Mouse (Mus musculus) lung, embryonic 15.5 days (tissue): ENCODE measurements around the gene Tigd3. TPM values are rescaled to one million over a fixed set of nuclear protein-coding genes. Genes with fewer than 3 reads are reported as not detected.

Experiments used
- ATAC-seq: fragments of 200-750 bp; cut with Nextera tagmentation; 2 replicates; pipeline ENCODE4 v1.8.0; 2017; ENCODE audit warnings: moderate number of reproducible peaks, borderline replicate concordance; ENCODE audit not compliant: low FRiP score, low TSS enrichment; ENCODE audit errors: extremely low read depth
- H3K27ac ChIP-seq: fragments of 300-500 bp; sonication (generic); 2 replicates; pipeline ENCODE4 v1.5.1; 2015; ENCODE audit warnings: moderate library complexity, mild to moderate bottlenecking, inconsistent platforms
- H3K27me3 ChIP-seq: fragments of 300-500 bp; sonication (generic); 2 replicates; pipeline ENCODE4 v1.6.1; 2015; ENCODE audit warnings: inconsistent platforms
- H3K36me3 ChIP-seq: fragments of 300-500 bp; sonication (generic); 2 replicates; pipeline ENCODE4 v1.6.1; 2015; ENCODE audit warnings: inconsistent platforms
- H3K4me1 ChIP-seq: fragments of 300-500 bp; sonication (generic); 2 replicates; pipeline ENCODE4 v1.6.1; 2015; ENCODE audit warnings: inconsistent platforms
- H3K4me2 ChIP-seq: fragments of 300-500 bp; sonication (generic); 2 replicates; pipeline ENCODE4 v1.6.1; 2015; ENCODE audit warnings: inconsistent platforms, mild to moderate bottlenecking, moderate library complexity
- H3K4me3 ChIP-seq: fragments of 300-500 bp; sonication (generic); 2 replicates; pipeline ENCODE4 v1.5.1; 2015; ENCODE audit warnings: mild to moderate bottlenecking, inconsistent platforms
- H3K9ac ChIP-seq: fragments of 300-500 bp; sonication (generic); 2 replicates; pipeline ENCODE4 v1.6.1; 2015; ENCODE audit warnings: inconsistent platforms
- H3K9me3 ChIP-seq: fragments of 300-500 bp; sonication (generic); 2 replicates; pipeline ENCODE4 v1.6.1; 2016; ENCODE audit warnings: inconsistent platforms
- WGBS: fragments of 180-500 bp; shearing (Covaris S2); methylation state at CpG from one replicate; pipeline ENCODE4 v1.1.7; 2015; 5-methylcytosine and 5-hydroxymethylcytosine counted together
- polyA plus RNA-seq: library from polyadenylated mRNA; unstranded; fragments of >200 nt; fragmentation: Nextera tagmentation; extraction: Ambion mirVana; gene quantifications from 2 replicates; pipeline ENCODE4 v1.2.1, GENCODE M21; 2015

Tigd3 gene
- polyA plus RNA-seq, 1 experiment from 2014 or later: 3.6 TPM

DNA sequence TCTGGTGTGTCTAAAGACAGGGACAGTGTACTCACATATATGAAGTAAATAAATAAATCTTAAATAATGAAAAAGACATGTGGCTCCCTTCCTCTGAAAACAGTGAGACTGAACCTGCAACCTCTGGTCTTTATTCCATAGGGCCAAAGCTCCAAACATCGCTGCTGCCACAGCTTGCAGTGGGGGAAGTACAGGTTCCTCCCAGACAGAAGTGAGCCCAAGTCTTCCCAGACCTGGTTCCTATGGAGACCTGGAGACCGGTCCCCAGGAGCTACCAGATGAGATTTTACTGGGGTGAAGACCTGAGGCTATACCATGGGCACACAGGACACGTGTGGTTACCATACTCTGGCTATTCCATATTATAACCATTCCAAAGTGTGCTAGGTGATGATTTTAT, 43.1 kb downstream of the Tigd3 start:
- no peak for ATAC-seq
- H3K4me2 ChIP-seq: no peak overlapping the region
- 74% methylated on average over 3 of the region's 3 CpGs for WGBS
- H3K27ac ChIP-seq: no peak overlapping the region
- no peak overlapping the region for H3K4me3 ChIP-seq
- no peaks in the 10 kb centered on the region for H3K27me3 ChIP-seq
- peaks cover 25% of the 10 kb centered on the region for H3K36me3 ChIP-seq
- H3K4me1 ChIP-seq: peaks cover 48% of the 10 kb centered on the region
- H3K9me3 ChIP-seq: no peaks in the 10 kb centered on the region
- no peak overlapping the region for H3K9ac ChIP-seq

DNA sequence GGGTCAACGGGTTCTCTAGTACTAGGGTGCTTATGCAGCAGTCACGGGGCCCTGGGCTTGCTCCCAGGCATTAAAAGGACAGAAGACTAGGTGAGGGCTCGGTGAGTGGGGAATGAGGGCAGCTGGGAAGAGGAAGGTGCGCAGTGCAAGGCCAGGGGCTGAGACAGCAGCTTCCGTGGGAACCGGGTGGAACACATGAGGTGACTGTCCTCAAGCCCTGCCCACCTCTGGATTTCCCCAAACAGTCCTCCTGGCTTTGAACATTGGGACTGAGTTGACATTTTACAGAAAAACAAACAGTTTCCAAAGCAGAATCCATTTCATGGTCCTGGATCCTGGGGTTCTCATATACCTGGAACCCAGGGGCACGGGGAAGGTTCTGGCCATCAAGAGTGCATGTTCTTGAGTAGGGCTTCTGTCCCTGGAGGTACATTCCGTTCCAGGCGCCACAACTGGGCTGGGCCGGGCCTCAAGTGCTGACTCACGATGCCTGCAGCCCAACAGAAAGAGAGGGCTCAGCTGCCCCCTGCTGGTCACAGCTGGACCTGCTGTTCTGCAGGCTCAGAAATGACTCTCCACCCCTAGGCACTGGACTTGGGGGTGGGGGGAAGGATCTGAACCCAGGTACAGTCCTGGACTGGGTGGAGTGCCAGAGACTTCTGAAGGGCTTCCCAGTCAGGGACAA, 44.0 kb downstream of the Tigd3 start:
- 0 out of 2 replicates have a peak overlapping the region, but pooled peaks have one; percentile 33 for H3K9ac ChIP-seq
- peak overlapping the region; percentile 21; the same call in 1 of the 2 replicates for H3K4me2 ChIP-seq
- H3K9me3 ChIP-seq: no peaks in the 10 kb centered on the region
- 24% methylated on average over 11 of the region's 11 CpGs for WGBS
- H3K4me1 ChIP-seq: peaks cover 54% of the 10 kb centered on the region
- peaks cover 20% of the 10 kb centered on the region for H3K36me3 ChIP-seq
- peak; percentile 23; the same call in 1 of the 2 replicates for ATAC-seq
- peak overlapping the region; percentile 99 for H3K27ac ChIP-seq
- no peak overlapping the region for H3K4me3 ChIP-seq
- no peaks in the 10 kb centered on the region for H3K27me3 ChIP-seq

DNA sequence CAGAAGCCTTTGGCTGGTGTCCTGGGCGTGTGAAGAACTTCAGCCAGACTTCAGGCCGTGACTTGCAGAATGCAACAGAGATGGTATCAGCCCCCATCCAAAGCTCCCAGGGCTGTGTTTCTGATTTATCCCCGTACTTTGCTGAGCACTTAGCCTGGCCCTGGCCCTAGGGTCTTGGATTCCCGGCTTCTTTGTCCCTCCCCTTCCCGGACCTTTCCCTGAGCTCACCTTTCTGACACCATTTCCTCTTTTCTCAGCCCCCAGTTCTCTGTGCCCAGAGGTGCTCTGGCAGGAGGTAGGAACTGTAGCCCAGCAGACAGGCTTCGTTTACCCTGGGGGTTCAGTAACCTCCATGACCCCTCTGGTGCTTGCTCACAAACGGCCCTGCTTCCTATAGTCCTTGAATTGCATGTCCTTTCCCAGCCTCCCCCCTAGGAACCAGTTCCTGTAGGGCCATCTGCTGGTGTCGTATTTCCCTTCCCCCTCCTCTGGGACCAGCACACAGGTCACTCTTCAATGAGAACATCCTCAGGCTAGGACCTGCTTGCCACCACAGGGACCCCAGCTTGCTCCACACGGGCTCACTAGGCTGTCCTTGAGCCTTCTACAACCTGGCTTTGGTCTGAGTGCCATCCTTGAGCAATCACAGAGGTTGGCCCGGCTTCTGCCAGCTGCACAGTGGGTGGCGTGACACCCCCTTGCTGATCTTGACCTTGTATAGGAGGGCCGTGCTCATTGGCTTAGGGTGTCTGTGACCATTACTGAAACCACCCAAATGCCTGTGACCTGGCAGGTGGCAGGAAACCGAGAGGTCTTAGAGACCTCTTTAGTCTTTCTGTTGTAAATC, 44.9 kb downstream of the Tigd3 start:
- Histone ChIP-seq H3K36me3 (peaks cover 18% of the 10 kb centered on the region), H3K4me3 (peak overlapping the region; percentile 7)

DNA sequence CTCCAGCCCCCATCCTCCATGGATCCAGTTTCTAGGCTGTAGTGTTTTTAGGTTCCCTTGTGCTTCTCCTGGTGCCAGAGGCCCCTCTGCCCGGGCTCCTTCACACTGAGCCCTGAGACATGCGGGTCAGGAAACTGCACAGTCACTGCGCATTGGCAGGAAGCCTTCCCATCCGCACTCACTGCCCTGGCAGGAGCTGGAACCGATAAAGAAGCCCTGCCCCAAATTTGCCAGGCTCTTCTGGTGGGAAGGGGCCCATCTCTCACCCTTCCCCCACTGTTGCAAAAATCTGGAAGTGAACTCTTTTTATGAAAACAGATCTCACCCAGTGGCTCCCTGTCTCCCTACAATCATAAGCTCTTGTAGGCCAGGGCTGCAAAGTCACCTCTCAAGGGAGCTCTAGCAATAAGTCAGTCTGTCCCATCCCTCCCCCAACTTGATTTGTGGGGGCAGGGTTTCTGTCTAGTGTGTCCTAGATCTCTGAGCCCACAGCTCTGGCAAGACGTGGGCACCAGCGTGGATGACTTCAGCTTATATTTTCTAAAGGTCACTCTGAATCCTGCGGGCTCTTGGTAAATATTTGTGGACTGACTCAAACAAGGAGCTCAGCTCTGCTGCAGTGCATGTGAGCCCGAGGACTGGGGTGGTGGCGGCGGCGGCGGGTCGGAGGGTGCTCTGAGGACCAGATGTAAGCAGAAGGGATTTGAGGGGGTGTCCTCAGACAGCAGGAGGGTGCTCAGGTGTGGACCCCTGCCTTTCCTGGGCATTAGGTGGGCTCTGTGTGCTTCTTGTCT, 45.7 kb downstream of the Tigd3 start:
- Histone ChIP-seq H3K27ac (peak overlapping the region; percentile 99), H3K36me3 (peaks cover 17% of the 10 kb centered on the region), H3K4me1 (peaks cover 72% of the 10 kb centered on the region), H3K9ac (peak overlapping the region; percentile 33), H3K27me3 (no peaks in the 10 kb centered on the region), H3K4me3 (peak overlapping the region; percentile 7), H3K4me2 (peak overlapping the region; percentile 70), H3K9me3 (no peaks in the 10 kb centered on the region)
- ATAC-seq: no peak
- WGBS: 29% methylated on average over 14 of the region's 14 CpGs

More for the DNA sequence above, 44.9 kb downstream of the Tigd3 start:
- Histone ChIP-seq H3K9ac (peak overlapping the region; percentile 33), H3K4me2 (peak overlapping the region; percentile 70), H3K9me3 (no peaks in the 10 kb centered on the region), H3K27ac (peak overlapping the region; percentile 99), H3K27me3 (no peaks in the 10 kb centered on the region), H3K4me1 (peaks cover 64% of the 10 kb centered on the region)
- 30% methylated on average over 13 of the region's 13 CpGs for WGBS
- no peak for ATAC-seq

DNA sequence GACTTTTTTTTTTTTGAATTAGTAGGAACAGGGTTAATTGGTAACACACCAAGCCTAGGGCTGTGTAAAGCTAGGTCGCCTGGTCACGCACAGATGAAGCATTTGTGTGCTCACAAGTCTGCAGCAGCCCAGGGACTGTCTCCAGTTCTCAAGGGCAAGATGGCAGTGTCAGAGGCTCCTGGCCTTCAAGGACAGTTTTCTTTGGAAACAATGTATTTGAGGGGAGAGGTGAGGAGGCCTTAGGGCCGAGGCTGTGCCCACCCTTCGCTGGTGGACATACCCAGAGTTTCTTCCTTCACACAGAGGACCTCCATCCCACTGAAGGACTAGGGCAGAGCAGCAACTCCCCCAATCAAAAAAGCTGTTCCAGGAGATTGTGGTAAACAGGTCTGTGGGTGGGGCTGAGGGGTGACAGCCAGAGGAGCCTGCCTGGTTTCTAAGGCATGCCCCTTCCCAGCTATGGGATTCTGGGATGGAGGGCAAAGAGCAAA, 46.6 kb downstream of the Tigd3 start:
- Histone ChIP-seq H3K4me1 (peaks cover 80% of the 10 kb centered on the region), H3K9ac (peak overlapping the region; percentile 33), H3K9me3 (no peaks in the 10 kb centered on the region), H3K4me2 (peak overlapping the region; percentile 70), H3K27ac (peak overlapping the region; percentile 99), H3K27me3 (no peaks in the 10 kb centered on the region), H3K4me3 (peak overlapping the region; percentile 40; the same call in 1 of the 2 replicates), H3K36me3 (peaks cover 8% of the 10 kb centered on the region)
- WGBS: 45% methylated on average over 4 of the region's 4 CpGs
- no peak for ATAC-seq

DNA sequence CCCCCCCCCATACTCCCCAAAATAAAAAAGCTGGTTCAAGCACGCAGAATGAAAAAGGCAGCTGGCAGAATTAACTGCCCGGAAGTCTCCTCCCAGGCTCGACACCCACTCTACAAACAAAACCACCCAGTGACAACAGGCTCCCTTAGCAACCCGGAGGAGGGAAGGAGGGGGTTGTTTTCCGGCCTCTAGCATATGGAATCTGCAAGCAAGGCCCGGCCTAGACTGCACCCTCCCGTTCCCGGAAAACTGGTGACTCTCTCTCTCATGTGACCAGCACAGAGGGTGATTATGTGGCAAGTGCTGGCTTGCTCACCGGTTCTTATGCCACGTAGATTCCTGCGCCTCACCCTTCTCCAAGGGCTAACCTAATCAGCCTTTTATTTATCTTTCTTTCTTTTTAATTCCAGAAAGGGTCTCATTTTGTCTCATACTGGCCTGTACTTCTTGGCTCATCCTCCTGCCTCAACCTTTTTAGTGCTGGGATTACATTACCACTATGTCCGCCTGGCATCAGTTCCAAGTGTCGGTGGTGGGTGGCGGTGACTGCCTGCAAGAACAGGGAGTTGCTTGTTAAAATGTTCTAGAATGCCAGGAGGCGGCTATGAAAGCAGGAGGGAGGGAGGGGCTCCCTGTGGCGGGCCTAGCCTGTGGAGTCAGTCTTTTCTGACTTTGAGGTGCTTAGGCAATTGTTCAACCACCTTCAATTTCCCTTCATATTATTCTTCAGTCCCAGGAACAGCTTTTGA, 47.2 kb downstream of the Tigd3 start:
- Histone ChIP-seq H3K9ac (peak overlapping the region; percentile 33), H3K27me3 (no peaks in the 10 kb centered on the region), H3K27ac (peak overlapping the region; percentile 99), H3K4me3 (peak overlapping the region; percentile 40), H3K9me3 (no peaks in the 10 kb centered on the region), H3K4me1 (peaks cover 79% of the 10 kb centered on the region), H3K36me3 (peaks cover 2% of the 10 kb centered on the region), H3K4me2 (peak overlapping the region; percentile 70)
- peak; percentile 84 for ATAC-seq
- WGBS: 3% methylated on average over 16 of the region's 16 CpGs

DNA sequence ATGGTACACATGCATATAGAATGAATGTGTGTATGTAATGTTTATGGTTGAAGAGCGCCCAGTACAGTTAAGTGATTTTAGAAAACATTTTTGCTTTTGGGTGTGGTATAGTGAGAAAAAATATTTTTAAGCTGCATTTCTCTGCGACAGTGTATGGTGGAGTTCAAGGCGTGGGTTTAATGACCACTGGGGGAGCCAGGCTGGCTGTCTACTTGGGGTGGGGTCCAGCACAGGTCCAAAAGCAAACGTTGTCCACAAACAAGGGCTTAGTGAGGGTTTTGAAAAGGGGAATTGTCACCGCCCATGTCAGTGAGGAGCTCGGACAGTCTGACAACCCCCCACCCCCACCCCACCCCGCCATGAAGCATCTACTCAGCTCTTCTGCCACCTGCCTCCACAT, 47.8 kb downstream of the Tigd3 start:
- Histone ChIP-seq H3K4me3 (peak overlapping the region; percentile 40), H3K9me3 (no peaks in the 10 kb centered on the region), H3K4me1 (peaks cover 82% of the 10 kb centered on the region), H3K27me3 (no peaks in the 10 kb centered on the region), H3K4me2 (peak overlapping the region; percentile 70), H3K36me3 (no peaks in the 10 kb centered on the region), H3K27ac (peak overlapping the region; percentile 99), H3K9ac (peak overlapping the region; percentile 22; the same call in 1 of the 2 replicates)
- ATAC-seq: peak; percentile 12
- under 1% methylated on average over 7 of the region's 7 CpGs for WGBS

DNA sequence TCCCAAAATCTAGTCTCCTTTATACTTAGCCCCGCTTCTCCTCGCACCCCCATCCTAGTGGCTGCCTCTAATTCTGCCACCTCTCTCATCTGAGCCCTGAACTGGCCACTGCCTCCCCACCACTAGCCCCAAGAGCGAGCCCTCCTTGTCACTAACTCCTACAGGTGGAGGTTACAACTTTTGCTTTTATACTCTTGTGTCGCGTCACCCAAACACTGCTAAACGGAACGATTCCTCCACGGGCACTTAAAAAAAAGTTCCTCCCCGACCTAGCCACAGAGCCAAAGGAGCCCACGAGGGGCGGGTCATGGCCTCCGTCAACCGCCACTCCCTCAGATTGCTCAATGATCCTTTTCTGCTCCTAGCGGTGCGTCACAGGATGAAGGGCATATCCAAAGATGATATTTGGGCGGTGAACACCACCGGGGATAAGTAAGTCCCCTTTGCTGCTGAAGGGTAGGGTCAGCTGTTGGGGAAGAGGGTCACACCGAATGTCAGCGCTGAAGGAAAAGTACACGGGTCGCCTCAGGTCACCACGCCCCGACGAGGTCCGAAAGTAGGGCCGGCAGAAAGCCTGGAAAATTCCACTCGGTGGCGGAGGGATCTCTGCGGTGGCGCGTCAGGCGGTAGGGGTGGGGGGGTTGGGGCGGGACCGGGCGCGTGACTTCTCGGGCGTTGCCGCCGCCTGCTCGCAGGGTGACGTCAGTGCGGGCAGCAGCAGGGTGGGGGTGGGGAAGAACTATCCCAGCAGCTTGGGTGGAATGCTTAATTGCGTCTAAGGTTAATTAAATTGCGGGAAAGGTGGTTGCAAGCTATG, 48.4 kb downstream of the Tigd3 start:
- peak overlapping the region; percentile 40 for H3K4me3 ChIP-seq
- peak; percentile 39 for ATAC-seq
- peak overlapping the region; percentile 43 for H3K9ac ChIP-seq
- 4% methylated on average over 45 of the region's 45 CpGs for WGBS
- H3K27ac ChIP-seq: peak overlapping the region; percentile 99
- peak overlapping the region; percentile 70 for H3K4me2 ChIP-seq
- no peaks in the 10 kb centered on the region for H3K36me3 ChIP-seq
- H3K4me1 ChIP-seq: peaks cover 87% of the 10 kb centered on the region
- H3K27me3 ChIP-seq: no peaks in the 10 kb centered on the region
- H3K9me3 ChIP-seq: no peaks in the 10 kb centered on the region

DNA sequence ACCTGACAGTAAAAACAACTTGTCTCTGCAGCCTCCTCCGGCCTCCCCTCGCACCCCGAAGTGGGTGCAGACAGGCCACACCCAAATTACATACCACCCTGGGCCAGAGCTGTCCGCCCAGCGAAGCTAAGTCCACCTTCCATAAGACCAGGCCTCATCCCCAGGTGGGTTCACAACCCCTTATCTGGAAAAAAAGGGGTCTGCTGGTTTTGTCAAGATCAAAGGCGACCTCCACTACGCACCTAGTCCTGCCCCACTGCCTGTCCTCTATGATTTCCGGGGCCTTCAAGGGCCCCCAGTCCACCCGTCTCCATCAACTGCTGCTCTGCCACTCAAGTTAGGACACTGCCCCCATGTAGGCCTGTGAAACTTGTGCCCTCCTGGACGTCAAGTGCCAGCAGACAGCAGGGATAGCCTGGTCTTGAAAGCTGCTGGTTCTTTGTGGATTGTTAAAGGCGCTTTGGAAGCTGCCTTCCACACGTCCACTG, 49.1 kb downstream of the Tigd3 start:
- WGBS: 60% methylated on average over 12 of the region's 12 CpGs
- no peak for ATAC-seq
- peaks cover 85% of the 10 kb centered on the region for H3K4me1 ChIP-seq

More for the DNA sequence above, 49.1 kb downstream of the Tigd3 start:
- Histone ChIP-seq H3K36me3 (no peaks in the 10 kb centered on the region), H3K27me3 (no peaks in the 10 kb centered on the region), H3K4me3 (peak overlapping the region; percentile 40), H3K9me3 (no peaks in the 10 kb centered on the region), H3K4me2 (peak overlapping the region; percentile 70), H3K27ac (peak overlapping the region; percentile 99), H3K9ac (peak overlapping the region; percentile 43)
